In genomic region chr11:118502990-118503389, GRCm38 (mm10) we compare ENCODE assay signal across 18 mouse cellular contexts. TPM values are rescaled to one million over a fixed set of nuclear protein-coding genes. Genes with fewer than 3 reads are reported as not detected.
DNase-seq lines count a peak whose midpoint lies in the region; ATAC-seq and TF ChIP-seq lines count a peak whose summit lies in the region.
"Had no signal": no experiment of that assay in that cellular context is flagged by ENCODE, and none has a peak within 500 bp of the region (broad histone marks: within the 10 kb centered on the region; RNA-seq: fewer than 3 reads in every experiment).

No protein-coding gene starts in this region.

- no peak overlapping the region for H3K9ac ChIP-seq in heart, embryonic 12.5 days
- H3K9ac ChIP-seq in liver, embryonic 11.5 days (ENCODE audit: low read depth, low read length), result no peak overlapping the region
- no peak overlapping the region for H3K9ac ChIP-seq in liver, embryonic 12.5 days
- H3K9ac ChIP-seq in ES-E14 (ENCODE audit: insufficient read depth, low read depth, low read length, poor library complexity, severe bottlenecking), result 0 out of 2 replicates have a peak overlapping the region, but pooled peaks have one; percentile 38
- peak overlapping the region; percentile 31; the same call in 1 of the 2 replicates for H3K9ac ChIP-seq in limb, embryonic 13.5 days
- H3K9ac ChIP-seq in kidney, embryonic 15.5 days, result no peak overlapping the region
- H3K9ac ChIP-seq: hindbrain, embryonic 14.5 days; liver, embryonic 13.5 days; lung, embryonic 14.5 days had no signal

- DNase-seq in heart, postnatal 10 days, result no peak
- no peak for DNase-seq in liver, embryonic 11.5 days (ENCODE audit: low spot score)
- DNase-seq in ES-E14 (ENCODE audit: low read depth, low spot score) (no peak), adipocyte (ENCODE audit: low spot score) (no peak)
- DNase-seq: cerebellum, adult 8-10 months; gastrocnemius, adult 2 months; kidney, adult 11 months; liver, embryonic 13.5 days; lung, embryonic 14.5 days; lung, postnatal 36 days; right cerebral cortex, adult 18-20 months had no signal

- H3K27ac ChIP-seq in heart, embryonic 12.5 days (ENCODE audit: poor library complexity, severe bottlenecking), result no peak overlapping the region
- H3K27ac ChIP-seq in liver, embryonic 11.5 days (ENCODE audit: low read depth, low read length), result no peak overlapping the region
- H3K27ac ChIP-seq in liver, embryonic 12.5 days, result no peak overlapping the region
- H3K27ac ChIP-seq in ES-E14 (ENCODE audit: insufficient read depth, low read depth, low read length, poor library complexity, severe bottlenecking), result no peak overlapping the region
- no peak overlapping the region for H3K27ac ChIP-seq in limb, embryonic 13.5 days
- H3K27ac ChIP-seq in kidney, embryonic 15.5 days, result no peak overlapping the region
- H3K27ac ChIP-seq: forebrain, embryonic 10.5 days; gastrocnemius, adult 2 months; hindbrain, embryonic 14.5 days; kidney, postnatal 0 days; liver, embryonic 13.5 days had no signal

- WGBS in heart, embryonic 12.5 days, result 32% methylated on average over 6 of the region's 6 CpGs
- WGBS in liver, embryonic 11.5 days, result 40% methylated on average over 6 of the region's 6 CpGs
- WGBS in liver, embryonic 12.5 days (ENCODE audit: insufficient replicate concordance), result 30% methylated on average over 6 of the region's 6 CpGs
- WGBS in limb, embryonic 13.5 days, result 51% methylated on average over 6 of the region's 6 CpGs
- WGBS in kidney, embryonic 15.5 days, result 56% methylated on average over 6 of the region's 6 CpGs

- ATAC-seq in heart, embryonic 12.5 days (ENCODE audit: insufficient number of reproducible peaks, low FRiP score), result no peak
- no peak for ATAC-seq in liver, embryonic 11.5 days (replicated peaks; ENCODE audit: low FRiP score)
- ATAC-seq in liver, embryonic 12.5 days, result no peak
- ATAC-seq in limb, embryonic 13.5 days (ENCODE audit: low FRiP score, low read depth), result no peak
- no peak for ATAC-seq in kidney, embryonic 15.5 days (replicated peaks; ENCODE audit: low FRiP score)

- in situ Hi-C loops in ES-E14 (cut with MboI; ENCODE audit: low sequenced_read_pairs in 2 of 2, unreplicated experiment in 2 of 2), result no loop called here

- no peaks in the 10 kb centered on the region for H3K36me3 ChIP-seq in heart, embryonic 12.5 days
- H3K36me3 ChIP-seq in liver, embryonic 11.5 days (ENCODE audit: control insufficient read depth, insufficient read depth, low read length), result no peaks in the 10 kb centered on the region
- H3K36me3 ChIP-seq in liver, embryonic 12.5 days, result no peaks in the 10 kb centered on the region
- H3K36me3 ChIP-seq in ES-E14 (ENCODE audit: control insufficient read depth, insufficient read depth, low read length, poor library complexity, severe bottlenecking), result no peaks in the 10 kb centered on the region
- no peaks in the 10 kb centered on the region for H3K36me3 ChIP-seq in limb, embryonic 13.5 days
- H3K36me3 ChIP-seq in kidney, embryonic 15.5 days, result no peaks in the 10 kb centered on the region
- H3K36me3 ChIP-seq: forebrain, embryonic 10.5 days; liver, embryonic 13.5 days had no signal

- no peaks in the 10 kb centered on the region for H3K9me3 ChIP-seq in heart, embryonic 12.5 days (replicated peaks)
- H3K9me3 ChIP-seq in liver, embryonic 11.5 days (ENCODE audit: control insufficient read depth, low read length), result no peaks in the 10 kb centered on the region
- H3K9me3 ChIP-seq in liver, embryonic 12.5 days (replicated peaks), result no peaks in the 10 kb centered on the region
- H3K9me3 ChIP-seq in ES-E14 (ENCODE audit: control insufficient read depth, insufficient read depth, low read depth, low read length), result no peaks in the 10 kb centered on the region
- no peaks in the 10 kb centered on the region for H3K9me3 ChIP-seq in limb, embryonic 13.5 days
- H3K9me3 ChIP-seq in kidney, embryonic 15.5 days (replicated peaks), result no peaks in the 10 kb centered on the region
- H3K9me3 ChIP-seq: forebrain, embryonic 10.5 days; liver, embryonic 13.5 days had no signal

- intact Hi-C loops in heart, postnatal 10 days (cut with DNase I), result no loop called here

- H3K4me2 ChIP-seq in heart, embryonic 12.5 days, result peak overlapping the region; percentile 42
- peak overlapping the region; percentile 25; the same call in 1 of the 2 replicates for H3K4me2 ChIP-seq in liver, embryonic 11.5 days
- no peak overlapping the region for H3K4me2 ChIP-seq in liver, embryonic 12.5 days
- peak overlapping the region; percentile 39 for H3K4me2 ChIP-seq in limb, embryonic 13.5 days (replicated peaks)
- H3K4me2 ChIP-seq in kidney, embryonic 15.5 days, result no peak overlapping the region
- H3K4me2 ChIP-seq: hindbrain, embryonic 14.5 days; liver, embryonic 13.5 days had no signal

- peaks cover 82% of the 10 kb centered on the region for H3K27me3 ChIP-seq in heart, embryonic 12.5 days (replicated peaks)
- H3K27me3 ChIP-seq in liver, embryonic 11.5 days (replicated peaks; ENCODE audit: control insufficient read depth, insufficient read depth, low read length), result peaks cover 38% of the 10 kb centered on the region
- H3K27me3 ChIP-seq in liver, embryonic 12.5 days (replicated peaks), result peaks cover 51% of the 10 kb centered on the region
- H3K27me3 ChIP-seq in limb, embryonic 13.5 days, result peaks cover 59% of the 10 kb centered on the region
- H3K27me3 ChIP-seq in kidney, embryonic 15.5 days, result peaks cover 54% of the 10 kb centered on the region

- H3K4me3 ChIP-seq in heart, embryonic 12.5 days, result peak overlapping the region; percentile 11
- no peak overlapping the region for H3K4me3 ChIP-seq in liver, embryonic 11.5 days (ENCODE audit: low read depth, low read length)
- no peak overlapping the region for H3K4me3 ChIP-seq in liver, embryonic 12.5 days
- peak overlapping the region; percentile 45 to 52; a peak in 2 of 4 replicates for H3K4me3 ChIP-seq in ES-E14 (ENCODE audit: insufficient read depth in 1 of 2, low read depth in 1 of 2, low read length in 2 of 2, poor library complexity in 1 of 2, severe bottlenecking in 1 of 2)
- no peak overlapping the region for H3K4me3 ChIP-seq in limb, embryonic 13.5 days
- H3K4me3 ChIP-seq in kidney, embryonic 15.5 days (replicated peaks), result no peak overlapping the region
- H3K4me3 ChIP-seq: forebrain, embryonic 10.5 days; gastrocnemius, adult 2 months; liver, embryonic 13.5 days had no signal

- peaks cover 12% of the 10 kb centered on the region for H3K4me1 ChIP-seq in heart, embryonic 12.5 days (replicated peaks)
- H3K4me1 ChIP-seq in liver, embryonic 11.5 days (replicated peaks; ENCODE audit: control insufficient read depth, insufficient read depth, low read length), result peaks cover 9% of the 10 kb centered on the region; the same call in 1 of the 2 replicates
- H3K4me1 ChIP-seq in liver, embryonic 12.5 days, result no peaks in the 10 kb centered on the region
- H3K4me1 ChIP-seq in ES-E14 (ENCODE audit: control insufficient read depth in 2 of 2, insufficient read depth in 2 of 2, low read length in 2 of 2, poor library complexity in 1 of 2), result peaks cover 1 to 11% of the 10 kb centered on the region in 2 experiments; a peak in 1 of 4 replicates
- peaks cover 10% of the 10 kb centered on the region for H3K4me1 ChIP-seq in limb, embryonic 13.5 days
- peaks cover 12% of the 10 kb centered on the region for H3K4me1 ChIP-seq in kidney, embryonic 15.5 days

TF ChIP-seq in ES-E14, 5 proteins besides CTCF, POLR2A, EP300 and RAD21:
- no peak for TF ChIP-seq MAFK (IDR thresholded peaks at IDR 0.05; ENCODE audit: insufficient read depth, low read depth, low read length)
- TF ChIP-seq ZC3H11A (IDR thresholded peaks at IDR 0.05; ENCODE audit: borderline replicate concordance, low read depth, low read length), result no peak
- TF ChIP-seq HCFC1 (IDR thresholded peaks at IDR 0.05; ENCODE audit: borderline replicate concordance, insufficient read depth, low read length), result no peak
- TF ChIP-seq ZNF384 (IDR thresholded peaks at IDR 0.05; ENCODE audit: low read depth, low read length), result no peak
- no peak for TF ChIP-seq CHD2 (IDR thresholded peaks at IDR 0.05; ENCODE audit: low read depth, low read length)

RNA-seq across cellular contexts. Expression of gene Engase, which starts 26.4 kb away (rescaled TPM):
- 4.5 and 4.6 TPM in 2 replicates for polyA plus RNA-seq in heart, embryonic 12.5 days (2016; fragmentation: Nextera tagmentation; extraction: Ambion mirVana)
- total RNA-seq in heart, postnatal 10 days (2021), result 1 to 10 TPM; 6.6 to 7.1 TPM
- 13.4 and 14.3 TPM in 2 replicates for polyA plus RNA-seq in liver, embryonic 11.5 days (2014; fragmentation: Nextera tagmentation; extraction: Ambion mirVana)
- polyA plus RNA-seq in liver, embryonic 12.5 days (2016; fragmentation: Nextera tagmentation; extraction: Ambion mirVana), result 11.7 and 12.6 TPM in 2 replicates
- 10.8 and 16.2 TPM in 2 replicates for total RNA-seq in ES-E14 (2012; rRNA removed)
- polyA plus RNA-seq in limb, embryonic 13.5 days (2015; fragmentation: Nextera tagmentation; extraction: Ambion mirVana), result 4.9 and 5.5 TPM in 2 replicates
- 5.4 and 8.7 TPM in 2 replicates for polyA plus RNA-seq in kidney, embryonic 15.5 days (2015; fragmentation: Nextera tagmentation; extraction: Ambion mirVana)

Comparison
In these comparisons a context has a peak if more than half of its experiments do, and no peak if none do; other contexts are left out.
1. H3K4me2 ChIP-seq: peak in heart, embryonic 12.5 days (single experiment), liver, embryonic 11.5 days (single experiment) and limb, embryonic 13.5 days (single experiment); none in liver, embryonic 12.5 days (single experiment) and kidney, embryonic 15.5 days (single experiment).
2. H3K4me3 ChIP-seq: peak in heart, embryonic 12.5 days (single experiment) and ES-E14 (2 of 2); none in liver, embryonic 11.5 days (single experiment), liver, embryonic 12.5 days (single experiment), limb, embryonic 13.5 days (single experiment) and kidney, embryonic 15.5 days (single experiment).
3. H3K9ac ChIP-seq: peak in ES-E14 (single experiment) and limb, embryonic 13.5 days (single experiment); none in heart, embryonic 12.5 days (single experiment), liver, embryonic 11.5 days (single experiment), liver, embryonic 12.5 days (single experiment) and kidney, embryonic 15.5 days (single experiment).